Mouse (Mus musculus): ENCODE results near the gene Psapl1.
"Not testable (repeated sequence)": the region's sequence is repeated elsewhere in the genome, so short reads cannot be mapped to it uniquely, and the experiment has no call there.

The Psapl1 gene

GRCm38 (mm10) chr5:36203421-36203820, 400 bp upstream of the Psapl1 start:
- in situ Hi-C loops (cut with MboI, MseI) = no loop called here

GRCm38 (mm10) chr5:36205397-36205796, 1.6 kb downstream of the Psapl1 start:
- in situ Hi-C loops (cut with MboI, MseI) = no loop called here

- in situ Hi-C loops (cut with MboI, MseI) = no loop called here
Observed at GRCm38 (mm10) chr5:36208803-36209202, 5.0 kb downstream of the Psapl1 start.

- in situ Hi-C loops (cut with MboI, MseI) = no loop called here
Observed at GRCm38 (mm10) chr5:36213310-36213709, 9.5 kb downstream of the Psapl1 start.

GRCm38 (mm10) chr5:36220105-36220504, 16.3 kb downstream of the Psapl1 start:
- in situ Hi-C loops (cut with MboI, MseI) = loop anchor here (10.0 kb wide), 1 partner anchor 185 kb away; no protein-coding TSS in a partner anchor

GRCm38 (mm10) chr5:36220626-36221025, 16.8 kb downstream of the Psapl1 start:
- in situ Hi-C loops (cut with MboI, MseI) = loop anchor here (10.0 kb wide), 1 partner anchor 186 kb away; no protein-coding TSS in a partner anchor

- in situ Hi-C loops (cut with MboI, MseI) = loop anchor here (10.0 kb wide), 1 partner anchor 189 kb away; no protein-coding TSS in a partner anchor
Observed at GRCm38 (mm10) chr5:36223787-36224186, 20.0 kb downstream of the Psapl1 start.

- in situ Hi-C loops (cut with MboI, MseI) = loop anchor here (10.0 kb wide), 1 partner anchor 191 kb away; no protein-coding TSS in a partner anchor
Observed at GRCm38 (mm10) chr5:36225855-36226254, 22.0 kb downstream of the Psapl1 start.

GRCm38 (mm10) chr5:36226296-36226695, 22.5 kb downstream of the Psapl1 start:
- in situ Hi-C loops (cut with MboI, MseI) = loop anchor here (10.0 kb wide), 1 partner anchor 191 kb away; no protein-coding TSS in a partner anchor

- in situ Hi-C loops (cut with MboI, MseI) = loop anchor here (10.0 kb wide), 1 partner anchor 194 kb away; no protein-coding TSS in a partner anchor
Observed at GRCm38 (mm10) chr5:36228405-36229370, 24.9 kb downstream of the Psapl1 start.

- in situ Hi-C loops (cut with MboI, MseI) = no loop called here
Observed at GRCm38 (mm10) chr5:36230301-36230780, 26.5 kb downstream of the Psapl1 start.

- in situ Hi-C loops (cut with MboI, MseI) = not testable (repeated sequence)
Observed at GRCm38 (mm10) chr5:36237526-36237925, 33.7 kb downstream of the Psapl1 start.

- in situ Hi-C loops (cut with MboI, MseI) = no loop called here
Observed at GRCm38 (mm10) chr5:36248022-36248421, 44.2 kb downstream of the Psapl1 start.

GRCm38 (mm10) chr5:36252746-36253504, 49.1 kb downstream of the Psapl1 start:
- in situ Hi-C loops (cut with MboI, MseI) = loop anchor here (5.0 kb wide), 1 partner anchor 36 kb away; no protein-coding TSS in a partner anchor

- in situ Hi-C loops (cut with MboI, MseI) = loop anchor here (5.0 kb wide), 1 partner anchor 38 kb away; no protein-coding TSS in a partner anchor
Observed at GRCm38 (mm10) chr5:36254642-36255516, 51.1 kb downstream of the Psapl1 start.

All from T-helper 2 cell (primary cell).